Mouse (Mus musculus): ENCODE data around the gene Hist2h2aa2.
"Not testable (repeated sequence)": the region's sequence is repeated elsewhere in the genome, so short reads cannot be mapped to it uniquely, and the experiment has no call there.

Hist2h2aa2 gene

GRCm38 (mm10) chr3:96239949-96240798 lies at the start of gene Hist2h2aa2:
Gene Hist2h2aa2 (minus strand): TSS chr3:96240276.
- DNase-seq (ENCODE audit: low spot score) = peak; percentile 60

- DNase-seq (ENCODE audit: low spot score) = no peak
These were observed 49.1 kb upstream of the Hist2h2aa2 start for GRCm38 (mm10) chr3:96289201-96289600.

- DNase-seq (ENCODE audit: low spot score) = not testable (repeated sequence)
These were observed 47.3 kb upstream of the Hist2h2aa2 start for GRCm38 (mm10) chr3:96287334-96287733.

GRCm38 (mm10) chr3:96284457-96284856 lies 44.4 kb upstream of the Hist2h2aa2 start:
- peak; percentile 67 for DNase-seq (ENCODE audit: low spot score)

GRCm38 (mm10) chr3:96280660-96281059 lies 40.6 kb upstream of the Hist2h2aa2 start:
- DNase-seq (ENCODE audit: low spot score) = no peak

GRCm38 (mm10) chr3:96277800-96278624 lies 37.9 kb upstream of the Hist2h2aa2 start:
- peak; percentile 95 for DNase-seq (ENCODE audit: low spot score)

- peak; percentile 71 for DNase-seq (ENCODE audit: low spot score)
These were observed 37.3 kb upstream of the Hist2h2aa2 start for GRCm38 (mm10) chr3:96277428-96277799.

- DNase-seq (ENCODE audit: low spot score) = peak; percentile 46
These were observed 33.8 kb upstream of the Hist2h2aa2 start for GRCm38 (mm10) chr3:96273591-96274465.

- peak; percentile 98 for DNase-seq (ENCODE audit: low spot score)
These were observed 29.7 kb upstream of the Hist2h2aa2 start, which contains the start of gene Hist2h2bb for GRCm38 (mm10) chr3:96269511-96270474. Gene Hist2h2bb (plus strand): TSS chr3:96269752.

GRCm38 (mm10) chr3:96268776-96269378 lies 28.8 kb upstream of the Hist2h2aa2 start:
- not testable (repeated sequence) for DNase-seq (ENCODE audit: low spot score)

- peak; percentile 89 for DNase-seq (ENCODE audit: low spot score)
These were observed 28.1 kb upstream of the Hist2h2aa2 start, which contains the start of gene Hist2h3b for GRCm38 (mm10) chr3:96268051-96268775. Gene Hist2h3b (plus strand): TSS chr3:96268654.

GRCm38 (mm10) chr3:96267541-96267940 lies 27.5 kb upstream of the Hist2h2aa2 start:
- DNase-seq (ENCODE audit: low spot score) = no peak

- DNase-seq (ENCODE audit: low spot score) = no peak
These were observed 26.1 kb upstream of the Hist2h2aa2 start for GRCm38 (mm10) chr3:96266132-96266710.

- peak; percentile 45 for DNase-seq (ENCODE audit: low spot score)
These were observed 24.4 kb upstream of the Hist2h2aa2 start for GRCm38 (mm10) chr3:96264404-96264949.

- DNase-seq (ENCODE audit: low spot score) = no peak
These were observed 23.7 kb upstream of the Hist2h2aa2 start for GRCm38 (mm10) chr3:96263558-96264403.

GRCm38 (mm10) chr3:96262979-96263550 lies 23.0 kb upstream of the Hist2h2aa2 start, which contains the start of gene Hist2h4:
Gene Hist2h4 (minus strand): TSS chr3:96263311.
- peak; percentile 98 for DNase-seq (ENCODE audit: low spot score)

- peak; percentile 91 for DNase-seq (ENCODE audit: low spot score)
These were observed 22.3 kb upstream of the Hist2h2aa2 start for GRCm38 (mm10) chr3:96262216-96262875.
